Mouse (Mus musculus) skeletal muscle tissue, adult 2 months (tissue): Measurements from ENCODE around the gene Brsk1.
A peak's percentile ranks its signal among the peaks of the same experiment; 100 is the strongest.

Experiments used
- DNase-seq: peaks from one replicate; pipeline ENCODE4 v3.0.0-alpha.2; 2012; ENCODE audit warnings: low read depth, low spot score

Gene Brsk1

GRCm38 (mm10) chr7:4739041-4739543 lies 48.7 kb downstream of the Brsk1 start:
- no peak for DNase-seq

- DNase-seq = peak; percentile 100
These were observed 49.3 kb downstream of the Brsk1 start, which contains the start of gene Kmt5c for GRCm38 (mm10) chr7:4739544-4740275. Kmt5c (plus strand) TSS chr7:4740115.

- DNase-seq = no peak
These were observed 49.9 kb downstream of the Brsk1 start for GRCm38 (mm10) chr7:4740309-4740727.

- peak; percentile 51 for DNase-seq
These were observed 50.7 kb downstream of the Brsk1 start for GRCm38 (mm10) chr7:4741151-4741550.

- no peak for DNase-seq
These were observed 51.5 kb downstream of the Brsk1 start for GRCm38 (mm10) chr7:4741672-4742481.

GRCm38 (mm10) chr7:4742482-4742819 lies 52.0 kb downstream of the Brsk1 start:
- DNase-seq = no peak

GRCm38 (mm10) chr7:4743354-4743753 lies 53.0 kb downstream of the Brsk1 start:
- no peak for DNase-seq

- DNase-seq = no peak
These were observed 54.5 kb downstream of the Brsk1 start for GRCm38 (mm10) chr7:4744886-4745285.

GRCm38 (mm10) chr7:4746326-4746980 lies 56.0 kb downstream of the Brsk1 start:
- DNase-seq = no peak

GRCm38 (mm10) chr7:4747156-4747899 lies 56.9 kb downstream of the Brsk1 start:
- DNase-seq = no peak

GRCm38 (mm10) chr7:4748321-4748720 lies 57.9 kb downstream of the Brsk1 start:
- no peak for DNase-seq

GRCm38 (mm10) chr7:4749169-4749568 lies 58.8 kb downstream of the Brsk1 start:
- DNase-seq = no peak

- no peak for DNase-seq
These were observed 61.8 kb downstream of the Brsk1 start for GRCm38 (mm10) chr7:4751971-4752820.

GRCm38 (mm10) chr7:4752821-4753570 lies 62.6 kb downstream of the Brsk1 start, which contains the start of gene Cox6b2:
Cox6b2 (minus strand) TSS chr7:4753094.
- peak; percentile 25 for DNase-seq

GRCm38 (mm10) chr7:4759670-4760069 lies 69.3 kb downstream of the Brsk1 start:
- DNase-seq = no peak

GRCm38 (mm10) chr7:4764946-4765710 lies 74.7 kb downstream of the Brsk1 start:
- DNase-seq = no peak
